Mouse (Mus musculus) testis, adult 2 months (tissue): Measurements from ENCODE around the gene C77080.

Experiments
- CTCF ChIP-seq: fragments of 200-500 bp; IDR thresholded peaks from 2 replicates; pipeline ENCODE4 v1.5.1; 2012; ENCODE audit warnings: low read depth, mild to moderate bottlenecking, inconsistent platforms, low read length, moderate library complexity; ENCODE audit not compliant: control insufficient read depth, insufficient read depth, insufficient replicate concordance
- POLR2A ChIP-seq: fragments of 200-500 bp; IDR thresholded peaks from 2 replicates; pipeline ENCODE4 v1.6.1; 2012; ENCODE audit warnings: low read depth, mild to moderate bottlenecking, inconsistent platforms, low read length, moderate library complexity; ENCODE audit not compliant: control insufficient read depth

DNA sequence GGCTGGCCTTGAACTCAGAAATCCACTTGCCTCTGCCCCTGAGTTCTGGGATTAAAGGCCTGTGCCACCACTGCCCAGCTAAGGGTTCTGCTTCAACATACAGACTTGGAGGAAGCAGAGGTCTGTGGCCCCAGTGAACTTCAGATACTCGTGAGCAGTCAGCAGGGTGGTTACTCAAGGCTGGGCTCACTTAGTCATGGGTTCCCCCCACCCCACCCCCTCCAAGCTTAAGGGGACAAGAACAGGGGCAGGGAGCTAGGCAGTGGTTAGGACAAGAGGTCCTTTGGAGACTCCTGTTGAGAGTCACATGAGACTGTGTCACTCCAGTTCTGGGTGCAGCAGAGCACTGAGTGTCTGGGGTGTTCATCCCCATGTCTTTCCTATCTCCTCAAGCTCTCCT, 7.5 kb upstream of the C77080 start:
- TF ChIP-seq POLR2A, result no peak
- TF ChIP-seq CTCF, result no peak
